Mouse (Mus musculus): ENCODE measurements around the gene Inka1.
"Not testable (repeated sequence)": the region's sequence is repeated elsewhere in the genome, so short reads cannot be mapped to it uniquely, and the experiment has no call there.

The Inka1 gene

DNA sequence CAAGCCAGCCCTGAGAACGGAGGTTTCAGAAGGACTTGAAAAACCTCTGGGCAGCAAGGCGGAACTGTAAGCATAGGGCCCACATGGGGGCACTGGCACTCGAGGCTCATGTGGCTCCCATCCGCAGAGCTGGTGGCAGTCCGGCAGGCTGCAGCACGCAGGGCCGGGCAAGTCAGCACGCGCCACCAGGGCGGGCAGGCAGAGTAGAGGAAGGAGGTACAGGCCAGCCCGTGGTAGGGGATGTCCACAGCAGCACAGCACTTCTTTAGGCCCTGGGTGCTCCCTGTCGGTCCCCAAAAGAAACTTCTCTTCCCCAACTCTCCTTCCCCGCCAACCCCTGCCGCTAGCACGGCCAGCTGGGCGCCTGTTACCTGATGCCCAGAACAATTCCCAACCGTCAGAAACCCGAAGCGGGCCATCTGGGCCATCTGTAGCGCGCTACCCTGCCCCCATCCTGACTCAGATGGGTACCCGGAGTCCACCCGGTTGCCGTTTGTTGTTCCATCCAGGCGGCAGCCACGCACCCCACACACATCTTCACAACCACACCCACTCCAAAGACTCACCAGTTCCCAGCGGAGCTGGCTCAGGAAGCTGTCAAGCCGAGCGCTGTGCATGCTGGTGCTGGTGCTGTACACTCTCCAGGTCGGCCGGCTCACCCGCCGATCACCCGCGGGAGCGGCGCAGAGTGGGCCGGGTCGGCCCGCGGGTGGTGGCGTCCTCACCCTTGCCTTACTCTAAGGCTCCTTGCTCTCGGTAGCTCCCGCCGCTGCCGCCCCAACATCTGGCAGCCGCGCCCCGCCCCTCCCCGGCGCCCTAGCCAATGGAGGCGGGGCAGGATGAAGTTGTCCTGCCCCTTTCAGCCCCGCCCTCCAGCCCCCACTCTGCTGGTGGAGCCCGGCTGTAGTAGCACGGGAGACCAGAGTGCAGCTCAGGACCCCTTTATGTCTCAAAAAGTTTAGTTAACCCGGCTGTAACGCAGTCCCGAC is at the start of gene Inka1:
Gene Inka1, minus strand, starts transcription at position 749 of the 989 bp plus-strand sequence.
- peak; percentile 92 to 96 for DNase-seq (ENCODE audit: inconsistent age in 2 of 2, low spot score in 1 of 2)

- no peak for DNase-seq (ENCODE audit: inconsistent age in 2 of 2, low spot score in 1 of 2)
Observed at GRCm38 (mm10) chr9:108032126-108032525, 46.4 kb upstream of the Inka1 start.

DNA sequence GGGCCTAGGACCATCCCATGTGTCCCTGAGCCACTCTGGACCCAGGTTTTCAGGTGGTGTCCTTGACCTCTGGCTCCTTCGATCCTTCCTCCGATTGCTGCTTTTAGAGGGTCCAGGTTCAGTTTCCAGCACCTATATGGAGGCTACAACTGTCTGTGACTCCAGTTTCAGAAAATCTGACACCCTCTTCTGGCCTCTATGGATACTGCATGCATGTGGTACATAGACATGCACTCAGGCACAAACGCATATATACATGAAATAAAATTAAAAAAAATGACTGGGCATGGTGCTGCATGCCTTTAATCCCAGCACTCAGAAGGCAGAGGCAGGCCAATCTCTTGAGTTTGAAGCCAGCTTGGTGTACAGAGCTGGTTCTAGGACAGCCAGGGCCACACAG is 42.2 kb upstream of the Inka1 start:
- no peak for DNase-seq (ENCODE audit: inconsistent age in 2 of 2, low spot score in 1 of 2)

- no peak for DNase-seq (ENCODE audit: inconsistent age in 2 of 2, low spot score in 1 of 2)
Observed at GRCm38 (mm10) chr9:108026584-108026983, 40.9 kb upstream of the Inka1 start.

- no peak for DNase-seq (ENCODE audit: inconsistent age in 2 of 2, low spot score in 1 of 2)
Observed at GRCm38 (mm10) chr9:108023216-108023615, 37.5 kb upstream of the Inka1 start.

DNA sequence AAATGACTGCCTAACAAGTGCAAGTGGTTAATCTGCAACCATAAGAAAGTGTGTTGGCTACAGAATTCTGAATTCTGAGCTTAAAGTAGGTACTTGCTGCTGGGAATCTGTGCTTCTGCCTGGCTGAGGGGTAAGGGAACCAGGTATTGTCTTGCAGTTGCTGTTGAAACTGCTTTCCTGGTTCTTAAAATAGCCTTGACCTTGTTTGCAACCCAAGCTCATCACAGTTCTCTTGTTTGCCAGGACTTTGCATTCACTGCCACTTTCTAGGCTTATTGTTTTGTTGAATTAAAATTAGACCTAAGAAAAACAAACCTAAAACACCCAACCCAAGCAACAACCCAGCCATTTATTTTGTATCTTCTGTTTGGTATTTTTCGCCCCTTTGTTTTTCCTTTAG is 35.1 kb upstream of the Inka1 start:
- DNase-seq (ENCODE audit: inconsistent age in 2 of 2, low spot score in 1 of 2), result peak in 1 of 2 experiments; percentile 59

- DNase-seq (ENCODE audit: inconsistent age in 2 of 2, low spot score in 1 of 2), result no peak
Observed at GRCm38 (mm10) chr9:108017127-108017526, 31.4 kb upstream of the Inka1 start.

GRCm38 (mm10) chr9:108013577-108013976 is 27.9 kb upstream of the Inka1 start:
- not testable (repeated sequence) for DNase-seq (ENCODE audit: inconsistent age in 2 of 2, low spot score in 1 of 2)

- no peak for DNase-seq (ENCODE audit: inconsistent age in 2 of 2, low spot score in 1 of 2)
Observed at GRCm38 (mm10) chr9:108010385-108010784, 24.7 kb upstream of the Inka1 start.

DNA sequence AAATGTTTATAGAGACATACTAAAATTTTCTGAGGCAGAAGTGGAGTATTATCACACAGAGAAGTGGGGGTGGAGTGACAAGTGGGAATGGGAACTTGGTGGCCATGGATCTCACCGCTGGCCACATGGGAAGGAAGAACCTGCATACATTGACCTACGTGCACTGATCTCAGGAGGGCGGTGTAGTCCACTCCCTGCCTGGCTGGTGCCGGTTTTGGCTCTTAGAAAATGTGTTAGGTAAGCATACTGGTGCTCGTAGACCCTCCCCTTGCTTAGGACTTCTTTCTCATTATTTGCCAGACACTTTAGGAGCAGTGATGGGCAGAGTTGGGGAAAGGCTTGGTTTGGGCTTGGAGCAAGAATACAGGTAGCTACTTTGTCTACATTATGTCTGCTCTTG is 22.4 kb upstream of the Inka1 start:
- DNase-seq (ENCODE audit: inconsistent age in 2 of 2, low spot score in 1 of 2), result no peak

DNA sequence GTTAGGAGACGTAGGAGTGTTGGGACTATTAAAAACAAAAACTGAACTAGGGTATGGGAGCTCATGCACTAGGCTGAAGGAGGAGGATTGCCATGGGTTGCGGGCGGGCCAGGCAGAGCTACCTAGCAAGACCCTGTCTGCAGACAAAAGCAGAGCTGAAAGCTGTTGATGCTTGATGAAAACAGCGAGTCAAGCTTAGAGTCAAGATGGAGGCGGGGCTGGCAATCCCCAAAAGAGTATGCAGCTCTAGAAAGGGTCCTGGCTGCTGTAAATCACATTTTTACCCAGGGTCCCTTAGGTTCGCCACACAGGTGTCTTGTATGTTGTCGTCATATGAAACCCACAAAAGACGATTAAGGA is 17.8 kb upstream of the Inka1 start:
- DNase-seq (ENCODE audit: inconsistent age in 2 of 2, low spot score in 1 of 2), result peak in 1 of 2 experiments; percentile 68

DNA sequence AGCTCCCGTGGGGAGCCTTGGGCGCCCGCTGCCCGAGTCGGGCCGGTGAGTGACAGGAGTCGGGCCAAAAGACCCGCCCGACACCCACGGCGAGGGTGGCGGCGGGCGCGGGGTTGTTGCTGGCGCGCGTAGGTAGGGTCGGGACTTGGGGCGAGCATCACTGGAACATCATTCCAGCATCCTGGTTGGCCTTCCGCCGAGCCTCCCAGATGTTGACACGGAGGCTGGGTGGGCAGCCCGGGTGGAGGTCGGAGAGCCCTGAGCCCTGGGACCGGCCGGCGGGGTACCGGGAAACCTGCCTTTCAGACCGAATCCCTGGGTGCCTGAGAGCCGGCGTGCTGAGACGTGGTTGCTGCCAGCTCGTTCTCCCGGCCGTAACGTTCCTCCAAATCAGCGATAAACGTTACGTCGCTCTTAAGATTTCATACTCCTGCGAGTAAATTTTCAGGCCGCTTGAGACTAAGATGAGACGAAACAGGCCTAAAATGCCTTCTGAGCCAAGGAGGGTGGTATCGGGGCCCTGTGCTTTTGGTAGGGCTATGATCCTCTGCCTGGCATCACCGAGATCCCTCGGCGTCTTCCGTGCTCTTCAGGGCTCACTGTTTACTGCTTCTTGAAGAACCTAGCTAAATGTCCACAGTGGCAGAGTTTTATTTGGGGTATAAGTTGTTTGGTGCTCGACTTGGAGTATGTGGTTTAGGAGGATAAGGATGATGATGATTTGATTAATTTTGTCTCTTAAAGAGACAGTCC is 17.3 kb upstream of the Inka1 start:
- DNase-seq (ENCODE audit: inconsistent age in 2 of 2, low spot score in 1 of 2), result no peak

GRCm38 (mm10) chr9:108001922-108002770 is 16.5 kb upstream of the Inka1 start, which contains the start of gene Ip6k1:
Ip6k1 (plus strand) TSS chr9:108002501.
- DNase-seq (ENCODE audit: inconsistent age in 2 of 2, low spot score in 1 of 2), result peak; percentile 100

GRCm38 (mm10) chr9:107996049-107996448 is 10.4 kb upstream of the Inka1 start, which contains the start of gene Gm20662:
Gm20662 (plus strand) TSS chr9:107996349.
- no peak for DNase-seq (ENCODE audit: inconsistent age in 2 of 2, low spot score in 1 of 2)

GRCm38 (mm10) chr9:107995513-107995912 is 9.8 kb upstream of the Inka1 start:
- no peak for DNase-seq (ENCODE audit: inconsistent age in 2 of 2, low spot score in 1 of 2)

DNA sequence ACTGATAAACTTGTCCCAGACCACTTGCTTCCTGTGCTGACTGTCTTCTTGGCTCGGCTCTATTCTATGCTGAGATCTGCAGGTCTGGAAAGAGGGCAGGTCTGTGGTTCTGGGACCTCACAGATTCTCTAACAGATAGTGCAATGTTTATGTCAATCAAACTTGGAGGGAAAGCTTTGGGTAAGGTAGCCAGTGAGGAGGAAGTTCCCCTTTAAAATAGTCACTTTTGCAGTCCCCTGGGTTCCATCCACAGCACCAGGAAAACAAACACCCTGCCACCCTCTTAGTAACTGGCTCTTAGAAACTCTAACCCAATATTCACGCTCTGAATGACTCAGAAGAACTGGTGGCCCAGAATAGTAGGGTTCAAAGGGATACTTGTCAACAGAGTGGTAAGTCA is 8.8 kb upstream of the Inka1 start:
- no peak for DNase-seq (ENCODE audit: inconsistent age in 2 of 2, low spot score in 1 of 2)

DNA sequence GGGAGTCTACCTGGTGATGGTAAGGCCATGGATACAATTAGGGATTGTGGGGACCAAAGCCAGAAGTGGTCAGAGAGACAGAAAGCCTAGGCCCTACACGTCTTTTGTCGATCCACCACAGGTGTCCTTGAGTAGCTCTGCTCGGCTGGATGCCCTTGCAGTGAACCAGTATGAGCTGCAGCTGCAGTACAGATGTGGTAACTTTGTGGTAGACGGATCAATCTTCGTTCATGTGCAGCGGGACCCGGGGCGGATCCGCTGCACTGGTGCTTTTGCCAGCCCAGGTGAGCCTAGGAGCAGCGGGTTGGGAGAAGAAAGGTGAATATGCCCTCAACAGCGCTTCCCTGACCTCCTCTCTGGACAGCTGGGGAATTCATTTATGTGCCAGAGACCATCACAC is 7.3 kb upstream of the Inka1 start:
- no peak for DNase-seq (ENCODE audit: inconsistent age in 2 of 2, low spot score in 1 of 2)

DNA sequence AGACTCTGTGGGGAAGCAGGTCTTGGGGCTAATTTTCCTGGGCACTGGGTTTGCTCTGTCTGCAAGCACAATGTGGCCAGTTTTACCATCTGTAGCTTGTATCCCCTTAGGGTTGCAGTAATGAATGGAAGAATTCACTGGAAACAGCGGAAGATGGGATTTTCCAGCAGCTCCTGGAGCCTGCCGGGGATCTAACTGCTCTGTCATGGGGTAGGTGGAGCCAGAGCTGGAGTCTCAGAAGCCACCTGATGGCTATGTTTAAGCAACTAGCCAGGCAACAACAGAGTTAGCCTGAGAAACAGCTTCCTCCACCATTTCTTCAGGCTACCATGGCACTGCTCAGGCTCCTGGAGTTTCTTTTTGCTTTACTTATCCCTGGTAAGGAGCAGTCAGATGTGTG is 6.5 kb upstream of the Inka1 start, which contains the start of gene Cdhr4:
Gene Cdhr4, plus strand, starts transcription at position 301 of the 400 bp plus-strand sequence.
- DNase-seq (ENCODE audit: inconsistent age in 2 of 2, low spot score in 1 of 2), result no peak

GRCm38 (mm10) chr9:107987950-107988349 is 2.3 kb upstream of the Inka1 start:
- DNase-seq (ENCODE audit: inconsistent age in 2 of 2, low spot score in 1 of 2), result peak in 1 of 2 experiments; percentile 65

GRCm38 (mm10) chr9:107986376-107986775 is 697 bp upstream of the Inka1 start:
- peak; percentile 88 to 95 for DNase-seq (ENCODE audit: inconsistent age in 2 of 2, low spot score in 1 of 2)

DNA sequence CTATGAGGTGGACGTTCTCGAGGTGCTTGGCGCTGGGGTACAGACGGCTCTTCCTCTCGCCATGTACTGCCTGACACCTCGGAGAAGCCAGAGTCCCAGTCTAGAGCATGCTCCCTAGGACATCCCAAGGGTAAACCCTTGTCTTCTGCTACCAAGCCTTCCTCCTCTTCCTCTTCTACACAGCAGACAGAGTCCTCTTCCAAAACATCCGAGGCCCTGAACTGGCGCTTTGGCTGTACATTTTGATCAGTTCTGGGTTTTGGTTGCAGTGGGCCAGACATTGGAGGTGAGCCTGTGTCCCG is 974 bp downstream of the Inka1 start:
- DNase-seq (ENCODE audit: inconsistent age in 2 of 2, low spot score in 1 of 2), result no peak

Data from adrenal gland, adult (tissue).